In the genomic region with DNA sequence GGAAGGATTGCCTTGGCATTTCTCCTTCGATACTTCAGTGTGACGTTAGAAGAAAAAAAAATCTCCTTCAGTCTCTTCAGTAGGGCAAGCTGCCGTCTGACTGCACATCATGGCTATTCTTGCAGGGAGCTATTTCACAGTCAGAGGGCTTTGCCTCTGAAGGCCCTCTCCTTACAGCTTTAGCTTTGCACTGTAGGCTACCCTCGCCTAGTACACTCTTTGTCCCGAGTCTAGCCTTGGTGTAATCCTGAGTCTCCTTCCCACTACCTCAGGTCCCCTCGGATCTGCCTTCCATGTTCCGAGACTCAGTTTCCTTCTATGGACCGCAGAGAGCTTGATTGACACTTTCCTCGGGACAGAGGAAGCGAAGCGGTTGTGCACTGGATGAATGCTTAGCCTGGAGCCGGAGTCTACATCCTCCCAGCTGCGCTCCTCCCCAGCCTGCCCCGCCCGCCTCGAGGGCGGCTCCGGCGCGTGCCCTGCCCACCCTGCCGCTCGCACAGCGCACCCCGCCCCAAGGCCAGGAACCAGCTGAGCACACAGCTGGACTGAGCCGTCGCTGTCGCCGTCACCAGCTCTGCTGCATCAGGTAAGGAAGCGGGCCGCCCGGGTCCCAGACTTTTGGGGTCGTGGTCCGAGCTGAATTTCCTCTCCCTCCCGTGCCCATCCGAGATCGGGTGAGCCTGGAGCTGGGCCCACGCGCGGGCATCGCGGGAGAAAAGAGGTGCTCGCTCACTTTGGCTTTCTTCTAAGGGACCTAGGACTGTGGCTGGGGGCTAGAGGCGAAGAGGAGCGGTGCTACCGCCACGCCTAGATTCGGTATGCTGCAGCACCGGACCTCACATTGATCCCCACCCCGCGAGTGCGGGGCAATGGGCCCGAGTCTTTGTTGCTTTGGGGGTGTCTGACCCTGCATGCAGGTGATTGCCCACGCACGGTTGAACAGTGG, we compare ENCODE assay signal across 8 mouse cellular contexts. TPM values are rescaled to one million over a fixed set of nuclear protein-coding genes. Genes with fewer than 3 reads are reported as not detected.
A peak's percentile ranks its signal among the peaks of the same experiment; 100 is the strongest.
DNase-seq lines count a peak whose midpoint lies in the region; ATAC-seq and TF ChIP-seq lines count a peak whose summit lies in the region.

A gene (plus strand): TSS at position 496 of the 949 bp plus-strand sequence.

- peak within 1 kb of the TSS; percentile 42 for H3K9ac ChIP-seq in MEL (ENCODE audit: control insufficient read depth, low read depth, low read length, poor library complexity, severe bottlenecking)
- H3K9ac ChIP-seq in hindbrain, embryonic 11.5 days (ENCODE audit: low read depth, low read length) = peak within 1 kb of the TSS; percentile 65

- DNase-seq in MEL (ENCODE audit: low read depth, low spot score) = peak; percentile 83
- DNase-seq in c-Kit-positive CD71-negative TER-119-negative erythroid progenitor cells, embryonic 14.5 days (ENCODE audit: low read depth) = peak; percentile 61
- DNase-seq in forelimb bud, embryonic 11.5 days (ENCODE audit: low read depth, low spot score) = peak; percentile 66
- peak; percentile 80 for DNase-seq in hindbrain, embryonic 11.5 days (ENCODE audit: low spot score)
- no peak for DNase-seq in layer of hippocampus, postnatal 14 days (ENCODE audit: low spot score in 2 of 2)
- peak; percentile 87 for DNase-seq in lung, postnatal 25 days (ENCODE audit: low spot score)
- DNase-seq in retina, embryonic 14.5 days (ENCODE audit: low spot score) = peak; percentile 68
- DNase-seq in thymus, postnatal 4 days = peak; percentile 93

- TF ChIP-seq CTCF in MEL (IDR thresholded peaks at IDR 0.05 in 2 of 3, conservative IDR thresholded peaks at IDR 0.05 in 1 of 3; ENCODE audit: control insufficient read depth in 1 of 3, insufficient read depth in 1 of 3, low read depth in 2 of 3, low read length in 3 of 3, poor library complexity in 1 of 3, severe bottlenecking in 1 of 3) = no peak

- no peak within 1 kb of the TSS for H3K27ac ChIP-seq in MEL (ENCODE audit: control insufficient read depth, low read depth, low read length)
- H3K27ac ChIP-seq in hindbrain, embryonic 11.5 days (ENCODE audit: low read depth, low read length) = no peak within 1 kb of the TSS

- TF ChIP-seq POLR2A in MEL (IDR thresholded peaks at IDR 0.05; ENCODE audit: control insufficient read depth in 1 of 2, insufficient read depth in 1 of 2, low read depth in 1 of 2, low read length in 2 of 2, poor library complexity in 1 of 2) = no peak

- peaks cover 7 to 23% of the 10 kb centered on the region in 2 experiments for H3K4me1 ChIP-seq in MEL (ENCODE audit: control insufficient read depth in 1 of 2, insufficient read depth in 2 of 2, low read length in 2 of 2)
- no peaks in the 10 kb centered on the region; the same call in 1 of the 2 replicates for H3K4me1 ChIP-seq in hindbrain, embryonic 11.5 days (replicated peaks; ENCODE audit: control insufficient read depth, insufficient read depth, low read length)

- H3K4me3 ChIP-seq in MEL (ENCODE audit: control insufficient read depth in 1 of 2, insufficient read depth in 1 of 2, low read depth in 2 of 2, low read length in 2 of 2) = peak within 1 kb of the TSS; percentile 49 to 62
- peak within 1 kb of the TSS; percentile 45 for H3K4me3 ChIP-seq in hindbrain, embryonic 11.5 days (ENCODE audit: low read depth, low read length)

- no peaks in the 10 kb centered on the region for H3K27me3 ChIP-seq in MEL (ENCODE audit: control insufficient read depth in 1 of 2, insufficient read depth in 2 of 2, low read length in 2 of 2)
- H3K27me3 ChIP-seq in hindbrain, embryonic 11.5 days (ENCODE audit: control insufficient read depth, insufficient read depth, low read length) = peaks cover 10% of the 10 kb centered on the region; the same call in 1 of the 2 replicates

- no peak for TF ChIP-seq RAD21 in MEL (IDR thresholded peaks at IDR 0.05; ENCODE audit: low read depth, low read length)

- 4% methylated on average over 54 of the region's 54 CpGs for WGBS in hindbrain, embryonic 11.5 days

- peak within 1 kb of the TSS; percentile 94 for H3K4me2 ChIP-seq in hindbrain, embryonic 11.5 days (replicated peaks; ENCODE audit: low read depth, low read length)

- no peaks in the 10 kb centered on the region for H3K79me2 ChIP-seq in MEL (ENCODE audit: control insufficient read depth, insufficient read depth, low read length, poor library complexity)

- H3K36me3 ChIP-seq in MEL (ENCODE audit: control insufficient read depth in 1 of 2, insufficient read depth in 2 of 2, low read length in 2 of 2) = peaks cover 0 to 16% of the 10 kb centered on the region in 2 experiments; a peak in 2 of 4 replicates
- H3K36me3 ChIP-seq in hindbrain, embryonic 11.5 days (ENCODE audit: control insufficient read depth, insufficient read depth, low read length) = no peaks in the 10 kb centered on the region

- TF ChIP-seq EP300 in MEL (IDR thresholded peaks at IDR 0.05; ENCODE audit: low read depth in 1 of 2, low read length in 2 of 2) = no peak; a peak in 1 of 4 replicates

- peak; percentile 91 for ATAC-seq in hindbrain, embryonic 11.5 days (ENCODE audit: low FRiP score)

- H3K9me3 ChIP-seq in MEL (replicated peaks; ENCODE audit: insufficient read depth, low read length) = no peaks in the 10 kb centered on the region
- H3K9me3 ChIP-seq in hindbrain, embryonic 11.5 days (ENCODE audit: control insufficient read depth, low read length) = no peaks in the 10 kb centered on the region

TF ChIP-seq in MEL, 35 proteins besides CTCF, POLR2A, EP300 and RAD21:
- TF ChIP-seq USF1 (IDR thresholded peaks at IDR 0.05; ENCODE audit: low read depth, low read length) (peak; percentile 52), KAT2A (conservative IDR thresholded peaks at IDR 0.05; ENCODE audit: low read depth, low read length) (no peak), BHLHE40 (IDR thresholded peaks at IDR 0.05; ENCODE audit: borderline replicate concordance, low read depth, low read length) (peak; percentile 69; the same call in 1 of the 2 replicates), MAZ (IDR thresholded peaks at IDR 0.05; ENCODE audit: low read depth, low read length) (peak; percentile 99), ELF1 (IDR thresholded peaks at IDR 0.05; ENCODE audit: low read depth, low read length) (peak; percentile 32; the same call in 1 of the 2 replicates), CHD1 (IDR thresholded peaks at IDR 0.05; ENCODE audit: low read depth, low read length) (no peak), SIN3A (IDR thresholded peaks at IDR 0.05; ENCODE audit: low read length) (peak; percentile 95), ETS1 (IDR thresholded peaks at IDR 0.05; ENCODE audit: low read depth, low read length) (peak; percentile 98), SMC3 (IDR thresholded peaks at IDR 0.05; ENCODE audit: low read depth, low read length) (no peak; the same call in 1 of the 2 replicates), E2F4 (IDR thresholded peaks at IDR 0.05; ENCODE audit: borderline replicate concordance, low read depth, low read length) (no peak), ZMIZ1 (IDR thresholded peaks at IDR 0.05; ENCODE audit: low read depth, low read length) (no peak; the same call in 1 of the 2 replicates), USF2 (IDR thresholded peaks at IDR 0.05; ENCODE audit: borderline replicate concordance in 1 of 2, insufficient read depth in 1 of 2, low read depth in 1 of 2, low read length in 2 of 2) (no peak), POLR2AphosphoS2 (IDR thresholded peaks at IDR 0.05; ENCODE audit: low read length) (no peak), MEF2A (IDR thresholded peaks at IDR 0.05; ENCODE audit: extremely low read depth, insufficient replicate concordance, low read depth, low read length, poor library complexity, severe bottlenecking) (no peak), MYB (IDR thresholded peaks at IDR 0.05; ENCODE audit: low read depth, low read length) (no peak), MXI1 (IDR thresholded peaks at IDR 0.05; ENCODE audit: low read depth, low read length) (peak; percentile 73; the same call in 1 of the 2 replicates), ZKSCAN1 (IDR thresholded peaks at IDR 0.05; ENCODE audit: low read depth, low read length) (no peak), MAX (IDR thresholded peaks at IDR 0.05; ENCODE audit: low read length) (peak; percentile 59; the same call in 1 of the 2 replicates), ZNF384 (IDR thresholded peaks at IDR 0.05; ENCODE audit: low read depth, low read length) (no peak), UBTF (IDR thresholded peaks at IDR 0.05; ENCODE audit: borderline replicate concordance, insufficient read depth, low read depth, low read length) (no peak), GABPA (IDR thresholded peaks at IDR 0.05; ENCODE audit: low read depth, low read length) (no peak), TAL1 (IDR thresholded peaks at IDR 0.05; ENCODE audit: low read length) (no peak), NELFE (IDR thresholded peaks at IDR 0.05; ENCODE audit: low read depth, low read length) (0 out of 2 replicates have a peak, but pooled peaks have one; percentile 23), JUND (IDR thresholded peaks at IDR 0.05; ENCODE audit: low read depth, low read length) (no peak), TBP (IDR thresholded peaks at IDR 0.05; ENCODE audit: low read depth, low read length) (0 out of 2 replicates have a peak, but pooled peaks have one; percentile 12), GATA1 (IDR thresholded peaks at IDR 0.05; ENCODE audit: low read depth, low read length) (no peak), HCFC1 (IDR thresholded peaks at IDR 0.05; ENCODE audit: low read depth, low read length) (no peak), CHD2 (IDR thresholded peaks at IDR 0.05; ENCODE audit: low read length) (no peak), RCOR1 (IDR thresholded peaks at IDR 0.05; ENCODE audit: low read depth, low read length) (no peak), ZC3H11A (IDR thresholded peaks at IDR 0.05; ENCODE audit: low read depth, low read length) (no peak), NRF1 (IDR thresholded peaks at IDR 0.05; ENCODE audit: insufficient read depth, low read depth, low read length, poor library complexity, severe bottlenecking) (peak; percentile 53), MAFK (IDR thresholded peaks at IDR 0.05; ENCODE audit: borderline replicate concordance, low read depth, low read length) (no peak), POLR2AphosphoS5 (IDR thresholded peaks at IDR 0.05; ENCODE audit: borderline replicate concordance, low read depth, low read length) (no peak), MYC (IDR thresholded peaks at IDR 0.05; ENCODE audit: low read depth, low read length) (no peak), TCF12 (IDR thresholded peaks at IDR 0.05; ENCODE audit: low read depth, low read length) (peak; percentile 39; the same call in 1 of the 2 replicates)

RNA-seq across cellular contexts. Expression of the gene that starts here (rescaled TPM):
- 6.0 and 8.0 TPM in 2 replicates for total RNA-seq in MEL (2012; rRNA removed)
- polyA plus RNA-seq in MEL (2012; ENCODE audit: insufficient read depth in 1 of 2, insufficient read length in 2 of 2, low read depth in 1 of 2, low replicate concordance in 2 of 2, missing spikeins in 1 of 2) = 1 to 10 TPM in 1 of 2 experiments, not detected in 1; 8.2 TPM
- 39.9 and 40.2 TPM in 2 replicates for polyA plus RNA-seq in hindbrain, embryonic 11.5 days (2014; fragmentation: Nextera tagmentation; extraction: Ambion mirVana)
- 10 to 100 TPM; 85.8 to 94.7 TPM for total RNA-seq in layer of hippocampus, postnatal 14 days (2021)

Comparison
In these comparisons a context has a peak if more than half of its experiments do, and no peak if none do; other contexts are left out.
1. DNase-seq: peak in MEL (single experiment), c-Kit-positive CD71-negative TER-119-negative erythroid progenitor cells, embryonic 14.5 days (single experiment), forelimb bud, embryonic 11.5 days (single experiment), hindbrain, embryonic 11.5 days (single experiment), lung, postnatal 25 days (single experiment), retina, embryonic 14.5 days (single experiment) and thymus, postnatal 4 days (single experiment); none in layer of hippocampus, postnatal 14 days (0 of 2).